Mouse (Mus musculus): ENCODE measurements around the gene Spag17. TPM values are rescaled to one million over a fixed set of nuclear protein-coding genes. Genes with fewer than 3 reads are reported as not detected.

The Spag17 gene
- polyA plus RNA-seq, 1 experiment from 2014 or later = 0.92 TPM

GRCm38 (mm10) chr3:99981046-99981445 lies 95.8 kb downstream of the Spag17 start:
- Histone ChIP-seq H3K4me1 (no peaks in the 10 kb centered on the region), H3K9ac (no peak overlapping the region), H3K4me3 (no peak overlapping the region), H3K27ac (no peak overlapping the region), H3K36me3 (ENCODE audit: poor library complexity, severe bottlenecking) (no peaks in the 10 kb centered on the region), H3K4me2 (no peak overlapping the region), H3K27me3 (no peaks in the 10 kb centered on the region), H3K9me3 (replicated peaks) (no peaks in the 10 kb centered on the region)
- no peak for ATAC-seq
- WGBS = 67% methylated on average over 7 of the region's 7 CpGs

- ATAC-seq = no peak
- Histone ChIP-seq H3K4me1 (no peaks in the 10 kb centered on the region), H3K4me2 (no peak overlapping the region), H3K36me3 (ENCODE audit: poor library complexity, severe bottlenecking) (no peaks in the 10 kb centered on the region), H3K9me3 (replicated peaks) (no peaks in the 10 kb centered on the region), H3K27me3 (no peaks in the 10 kb centered on the region), H3K9ac (no peak overlapping the region), H3K27ac (no peak overlapping the region), H3K4me3 (no peak overlapping the region)
- WGBS = 46% methylated on average over 1 of the region's 1 CpGs
Observed at GRCm38 (mm10) chr3:100004676-100005075, 119.5 kb downstream of the Spag17 start.

DNA sequence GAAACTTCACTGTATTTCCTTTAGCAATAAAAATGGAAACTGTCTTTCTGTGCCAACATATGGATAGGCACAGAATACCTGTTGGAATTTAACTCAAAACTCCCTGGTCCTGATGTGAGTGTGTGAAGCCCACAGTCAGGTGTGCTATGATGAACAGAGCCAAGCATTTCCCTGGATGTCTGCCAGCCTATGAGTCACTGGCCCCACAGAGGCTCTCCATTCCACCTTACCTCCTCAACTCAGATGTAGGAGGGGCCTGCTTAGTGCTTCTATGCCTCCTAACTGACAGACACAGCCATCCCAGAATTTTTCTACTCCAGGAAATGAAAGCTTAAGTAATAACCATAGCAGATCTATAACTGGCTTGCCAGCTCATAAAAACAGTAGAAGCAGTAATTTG lies 124.6 kb downstream of the Spag17 start:
- Histone ChIP-seq H3K4me3 (no peak overlapping the region), H3K9me3 (replicated peaks) (no peaks in the 10 kb centered on the region), H3K27ac (no peak overlapping the region), H3K9ac (no peak overlapping the region), H3K27me3 (no peaks in the 10 kb centered on the region), H3K4me2 (no peak overlapping the region), H3K36me3 (ENCODE audit: poor library complexity, severe bottlenecking) (no peaks in the 10 kb centered on the region), H3K4me1 (no peaks in the 10 kb centered on the region)
- no peak for ATAC-seq

GRCm38 (mm10) chr3:100014110-100014509 lies 128.9 kb downstream of the Spag17 start:
- H3K4me1 ChIP-seq = no peaks in the 10 kb centered on the region
- H3K4me3 ChIP-seq = no peak overlapping the region
- no peak overlapping the region for H3K27ac ChIP-seq
- H3K9ac ChIP-seq = no peak overlapping the region
- no peaks in the 10 kb centered on the region for H3K27me3 ChIP-seq
- H3K4me2 ChIP-seq = no peak overlapping the region
- WGBS = 90% methylated on average over 1 of the region's 1 CpGs
- no peaks in the 10 kb centered on the region for H3K36me3 ChIP-seq (ENCODE audit: poor library complexity, severe bottlenecking)
- no peak for ATAC-seq
- no peaks in the 10 kb centered on the region for H3K9me3 ChIP-seq (replicated peaks)

DNA sequence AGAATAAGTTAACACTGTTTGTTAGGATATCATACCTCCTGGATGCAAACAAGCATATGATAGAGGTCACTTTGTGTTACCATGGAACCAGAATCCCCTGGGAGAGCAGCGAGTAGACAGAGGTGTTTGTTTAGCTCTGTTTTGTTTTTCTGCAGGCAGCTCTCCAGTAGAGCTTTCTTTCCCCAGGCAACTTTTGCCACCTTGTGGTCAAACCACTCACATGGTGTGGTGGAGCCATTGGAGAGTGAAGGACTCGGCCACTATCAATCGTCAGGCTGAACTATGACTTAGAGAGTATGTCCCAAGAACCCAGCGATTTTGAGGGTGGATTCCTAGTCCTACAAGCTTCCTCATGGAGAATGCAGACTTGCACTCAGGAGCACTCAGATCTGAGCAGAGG lies 146.1 kb downstream of the Spag17 start:
- no peak for ATAC-seq
- H3K9me3 ChIP-seq (replicated peaks) = no peaks in the 10 kb centered on the region
- 48% methylated on average over 4 of the region's 4 CpGs for WGBS
- H3K9ac ChIP-seq = no peak overlapping the region
- H3K4me1 ChIP-seq = peaks cover 10% of the 10 kb centered on the region; the same call in 1 of the 2 replicates
- H3K4me3 ChIP-seq = no peak overlapping the region
- H3K27me3 ChIP-seq = no peaks in the 10 kb centered on the region
- no peaks in the 10 kb centered on the region for H3K36me3 ChIP-seq (ENCODE audit: poor library complexity, severe bottlenecking)
- H3K27ac ChIP-seq = no peak overlapping the region
- H3K4me2 ChIP-seq = no peak overlapping the region

- Histone ChIP-seq H3K27ac (no peak overlapping the region), H3K36me3 (ENCODE audit: poor library complexity, severe bottlenecking) (no peaks in the 10 kb centered on the region), H3K27me3 (no peaks in the 10 kb centered on the region), H3K4me1 (peaks cover 10% of the 10 kb centered on the region; the same call in 1 of the 2 replicates), H3K4me3 (no peak overlapping the region), H3K4me2 (no peak overlapping the region), H3K9me3 (replicated peaks) (no peaks in the 10 kb centered on the region), H3K9ac (no peak overlapping the region)
- WGBS = 78% methylated on average over 1 of the region's 1 CpGs
- no peak for ATAC-seq
Observed at GRCm38 (mm10) chr3:100032969-100033368, 147.8 kb downstream of the Spag17 start.

DNA sequence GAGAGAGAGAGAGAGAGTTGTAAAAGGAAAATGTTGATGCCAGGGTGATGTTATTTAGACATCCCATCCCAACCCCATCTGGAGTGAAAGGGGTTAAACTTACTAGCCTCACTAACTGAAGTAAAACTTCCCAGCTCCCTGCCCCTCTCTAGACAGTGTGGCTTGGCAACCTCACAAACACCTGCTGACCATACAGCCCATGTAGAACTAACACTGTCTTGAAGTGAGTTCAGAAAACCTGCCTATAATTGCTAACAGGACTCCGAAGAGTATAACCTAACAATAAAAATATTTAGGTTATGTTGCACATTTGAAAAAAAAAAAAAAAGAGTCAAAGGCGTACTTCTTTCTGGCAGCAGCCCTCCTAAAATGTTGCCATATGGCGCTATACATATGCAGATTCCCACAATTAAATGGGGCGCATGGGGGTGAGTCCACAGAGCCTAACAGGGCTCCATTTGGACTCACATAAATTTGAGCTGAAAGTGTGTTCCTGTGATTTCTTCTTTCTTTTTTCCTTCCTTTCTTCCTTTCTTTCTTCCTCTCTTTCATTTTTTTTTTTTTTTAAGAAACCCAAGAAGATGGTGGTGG lies 149.3 kb downstream of the Spag17 start:
- Histone ChIP-seq H3K9me3 (replicated peaks) (no peaks in the 10 kb centered on the region), H3K4me2 (no peak overlapping the region), H3K4me3 (no peak overlapping the region), H3K9ac (no peak overlapping the region), H3K27me3 (no peaks in the 10 kb centered on the region), H3K27ac (no peak overlapping the region), H3K4me1 (peaks cover 10% of the 10 kb centered on the region; the same call in 1 of the 2 replicates), H3K36me3 (ENCODE audit: poor library complexity, severe bottlenecking) (no peaks in the 10 kb centered on the region)
- WGBS = 43% methylated on average over 4 of the region's 4 CpGs
- ATAC-seq = peak; percentile 84

DNA sequence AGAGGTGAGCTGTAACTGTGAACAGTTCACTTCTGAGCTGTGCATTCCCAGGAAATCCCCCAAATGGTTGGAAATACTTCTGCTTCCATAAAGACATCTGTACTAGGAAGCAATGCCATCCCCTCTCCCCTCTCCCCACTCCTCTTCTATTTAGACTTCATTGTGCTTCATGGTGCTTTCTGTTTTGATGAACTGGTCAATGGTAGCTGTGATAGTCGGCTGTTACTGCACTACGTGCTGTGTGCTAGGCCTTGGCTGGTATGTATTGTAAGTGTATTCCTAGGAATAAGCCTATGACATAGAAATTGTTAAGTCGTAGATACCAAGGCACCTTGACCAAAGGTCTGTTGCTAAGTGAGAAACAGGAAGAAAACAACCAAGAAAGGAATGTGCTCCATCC lies 149.9 kb downstream of the Spag17 start:
- Histone ChIP-seq H3K27ac (peak overlapping the region; percentile 41; the same call in 1 of the 2 replicates), H3K36me3 (ENCODE audit: poor library complexity, severe bottlenecking) (no peaks in the 10 kb centered on the region), H3K4me2 (no peak overlapping the region), H3K4me3 (no peak overlapping the region), H3K9me3 (replicated peaks) (no peaks in the 10 kb centered on the region), H3K9ac (no peak overlapping the region), H3K27me3 (no peaks in the 10 kb centered on the region), H3K4me1 (peaks cover 10% of the 10 kb centered on the region; the same call in 1 of the 2 replicates)
- peak; percentile 19 for ATAC-seq
- WGBS = 72% methylated on average over 3 of the region's 3 CpGs

- no peak overlapping the region for H3K9ac ChIP-seq
- no peaks in the 10 kb centered on the region for H3K27me3 ChIP-seq
- no peak overlapping the region for H3K27ac ChIP-seq
- no peak overlapping the region for H3K4me3 ChIP-seq
- no peaks in the 10 kb centered on the region for H3K36me3 ChIP-seq (ENCODE audit: poor library complexity, severe bottlenecking)
- H3K9me3 ChIP-seq (replicated peaks) = no peaks in the 10 kb centered on the region
- no peak for ATAC-seq
- WGBS = 73% methylated on average over 5 of the region's 5 CpGs
- no peak overlapping the region for H3K4me2 ChIP-seq
- peaks cover 10% of the 10 kb centered on the region; the same call in 1 of the 2 replicates for H3K4me1 ChIP-seq
Observed at GRCm38 (mm10) chr3:100036846-100037245, 151.6 kb downstream of the Spag17 start.

- no peak overlapping the region for H3K4me3 ChIP-seq
- no peak overlapping the region for H3K4me2 ChIP-seq
- no peaks in the 10 kb centered on the region for H3K36me3 ChIP-seq (ENCODE audit: poor library complexity, severe bottlenecking)
- H3K27me3 ChIP-seq = no peaks in the 10 kb centered on the region
- H3K27ac ChIP-seq = no peak overlapping the region
- no peak overlapping the region for H3K9ac ChIP-seq
- ATAC-seq = no peak
- no peaks in the 10 kb centered on the region for H3K9me3 ChIP-seq (replicated peaks)
- H3K4me1 ChIP-seq = no peaks in the 10 kb centered on the region
- WGBS = 89% methylated on average over 1 of the region's 1 CpGs
Observed at GRCm38 (mm10) chr3:100074406-100074805, 189.2 kb downstream of the Spag17 start.

DNA sequence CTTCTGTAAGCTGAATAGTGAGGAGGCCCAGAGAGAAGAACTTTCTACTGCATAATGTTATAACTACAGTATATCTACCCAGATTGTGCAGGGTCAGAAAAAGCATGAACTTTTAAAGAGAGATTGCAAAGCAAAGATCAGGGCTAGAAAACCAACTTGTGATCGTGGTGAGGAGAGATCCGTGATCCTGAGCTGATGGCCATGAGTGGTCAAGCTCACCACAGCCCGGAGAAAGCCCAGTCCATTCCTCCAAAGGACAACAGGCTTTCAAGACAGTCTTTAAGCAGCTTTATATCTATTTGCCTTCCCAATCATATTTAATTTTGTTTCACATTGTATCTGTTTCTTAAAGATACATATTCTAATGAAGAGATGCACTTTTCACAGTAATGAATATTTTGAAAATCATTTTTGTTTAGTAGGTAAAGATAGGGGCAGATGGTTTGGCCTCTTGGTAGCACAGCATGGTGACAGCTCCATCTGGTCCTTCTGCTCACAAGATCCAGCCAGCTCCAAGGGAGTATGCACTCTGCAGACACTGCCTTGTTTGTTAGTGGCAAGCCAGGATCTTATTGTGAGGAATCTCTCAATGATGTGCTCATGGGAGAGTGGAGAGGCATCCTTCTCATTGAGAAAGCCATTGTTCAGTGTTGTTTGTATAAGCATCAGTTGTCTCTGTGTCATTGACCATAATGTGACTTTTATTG lies 217.3 kb downstream of the Spag17 start:
- H3K9me3 ChIP-seq (replicated peaks) = no peaks in the 10 kb centered on the region
- H3K4me1 ChIP-seq = no peaks in the 10 kb centered on the region
- H3K27me3 ChIP-seq = no peaks in the 10 kb centered on the region
- H3K4me3 ChIP-seq = no peak overlapping the region
- no peak overlapping the region for H3K4me2 ChIP-seq
- peak; percentile 36; the same call in 1 of the 2 replicates for ATAC-seq
- H3K9ac ChIP-seq = no peak overlapping the region
- no peaks in the 10 kb centered on the region for H3K36me3 ChIP-seq (ENCODE audit: poor library complexity, severe bottlenecking)
- 92% methylated on average over 3 of the region's 3 CpGs for WGBS
- no peak overlapping the region for H3K27ac ChIP-seq

DNA sequence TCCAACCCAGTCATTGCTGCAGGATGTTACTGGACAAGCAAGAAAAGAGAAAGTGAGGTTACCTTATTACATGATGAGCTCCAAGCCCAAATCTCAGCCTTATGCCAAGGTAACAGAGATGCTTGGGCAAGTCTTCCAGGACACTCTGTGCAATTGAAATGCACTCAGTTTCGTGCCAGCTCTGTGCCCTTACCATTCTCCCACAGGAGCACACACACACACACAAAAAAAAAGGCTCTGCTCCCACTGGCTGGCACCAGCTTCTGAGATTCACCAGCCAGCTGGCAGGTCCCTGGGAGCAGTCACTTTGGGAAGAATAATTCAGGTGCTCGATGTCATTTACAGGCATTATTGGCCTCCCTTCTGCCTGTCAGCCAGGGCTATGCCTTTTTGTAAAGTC lies 221.5 kb downstream of the Spag17 start:
- no peak for ATAC-seq
- Histone ChIP-seq H3K27ac (no peak overlapping the region), H3K9me3 (replicated peaks) (no peaks in the 10 kb centered on the region), H3K4me1 (no peaks in the 10 kb centered on the region), H3K27me3 (no peaks in the 10 kb centered on the region), H3K4me3 (no peak overlapping the region), H3K4me2 (no peak overlapping the region), H3K36me3 (ENCODE audit: poor library complexity, severe bottlenecking) (no peaks in the 10 kb centered on the region), H3K9ac (no peak overlapping the region)
- WGBS = 78% methylated on average over 2 of the region's 2 CpGs

- Histone ChIP-seq H3K9ac (no peak overlapping the region), H3K9me3 (replicated peaks) (no peaks in the 10 kb centered on the region), H3K4me2 (no peak overlapping the region), H3K4me1 (no peaks in the 10 kb centered on the region), H3K27ac (no peak overlapping the region), H3K4me3 (no peak overlapping the region), H3K27me3 (no peaks in the 10 kb centered on the region), H3K36me3 (ENCODE audit: poor library complexity, severe bottlenecking) (no peaks in the 10 kb centered on the region)
- WGBS = 74% methylated on average over 2 of the region's 2 CpGs
- no peak for ATAC-seq
Observed at GRCm38 (mm10) chr3:100118681-100119080, 233.5 kb downstream of the Spag17 start.

Data from forebrain, embryonic 13.5 days (tissue).